Mouse (Mus musculus) lung, postnatal 14 days (tissue): Measurements from ENCODE around the gene Sbk1.

Experiments used
- DNase-seq: peaks from one replicate; pipeline ENCODE4 v3.0.0; 2021

Sbk1 gene

DNA sequence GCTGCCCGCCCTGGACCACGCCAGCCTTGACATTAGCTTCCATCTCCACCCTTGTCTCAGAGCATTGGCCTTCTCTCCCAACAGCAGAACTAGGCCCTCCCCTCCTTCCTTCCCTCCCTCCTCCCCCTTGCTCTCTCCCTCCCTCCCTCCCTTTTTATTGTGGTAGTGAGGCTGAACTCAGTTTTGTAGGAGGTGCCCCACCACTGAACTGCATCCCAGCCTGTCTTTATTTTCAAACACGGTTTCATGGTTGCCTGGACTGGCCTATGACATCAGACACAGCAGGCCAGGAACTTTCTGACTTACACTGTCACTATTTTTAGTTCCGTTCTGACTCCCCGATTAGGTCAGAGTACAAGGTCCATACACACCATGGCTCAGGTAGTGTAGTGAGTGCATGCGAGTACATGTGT is 67.8 kb downstream of the Sbk1 start:
- DNase-seq, result no peak

- DNase-seq, result no peak
Measured at GRCm38 (mm10) chr7:126340896-126341295, 68.5 kb downstream of the Sbk1 start.
